Mouse (Mus musculus): ENCODE measurements at regions not wholly inside any gene's neighbourhood (a gene's known extent, or its start where the extent isn't known, plus 50 kb on each side); places are given as distances from the start of the nearest gene placed in this dataset.

GRCm38 (mm10) chr8:103993897-103994296 is 107.5 kb upstream of the Cdh5 start:
- TF ChIP-seq CTCF (IDR thresholded peaks at IDR 0.05; ENCODE audit: low read depth, low read length) (no peak), POLR2AphosphoS5 (IDR thresholded peaks at IDR 0.05; ENCODE audit: insufficient replicate concordance, low read depth, low read length) (no peak), TAL1 (conservative IDR thresholded peaks at IDR 0.05; ENCODE audit: low read depth, low read length) (no peak)

Data from G1E (cell line).